Mouse (Mus musculus) hindbrain, embryonic 12.5 days (tissue): Measurements from ENCODE around the gene Ascl4. TPM values are rescaled to one million over a fixed set of nuclear protein-coding genes. Genes with fewer than 3 reads are reported as not detected.

Source experiments
- ATAC-seq: fragments of 200-750 bp; cut with Nextera tagmentation; 2 replicates; pipeline ENCODE4 v1.8.0; 2017; ENCODE audit warnings: moderate TSS enrichment; ENCODE audit not compliant: low FRiP score
- H3K27ac ChIP-seq: fragments of 300-500 bp; sonication (generic); 2 replicates; pipeline ENCODE4 v1.5.1; 2016; ENCODE audit warnings: mild to moderate bottlenecking
- H3K27me3 ChIP-seq: fragments of 300-500 bp; sonication (generic); 2 replicates; pipeline ENCODE4 v1.6.1; 2016; ENCODE audit warnings: mild to moderate bottlenecking
- H3K36me3 ChIP-seq: fragments of 300-500 bp; sonication (generic); 2 replicates; pipeline ENCODE4 v1.6.1; 2016; ENCODE audit warnings: mild to moderate bottlenecking
- H3K4me1 ChIP-seq: fragments of 300-500 bp; sonication (generic); 2 replicates; pipeline ENCODE4 v1.6.1; 2016
- H3K4me2 ChIP-seq: fragments of 300-500 bp; sonication (generic); replicated peaks from 2 replicates; pipeline ENCODE4 v1.6.1; 2016; ENCODE audit warnings: mild to moderate bottlenecking
- H3K4me3 ChIP-seq: fragments of 300-500 bp; sonication (generic); 2 replicates; pipeline ENCODE4 v1.5.1; 2016; ENCODE audit warnings: mild to moderate bottlenecking
- H3K9ac ChIP-seq: fragments of 300-500 bp; sonication (generic); 2 replicates; pipeline ENCODE4 v1.6.1; 2016; ENCODE audit warnings: mild to moderate bottlenecking, moderate library complexity
- H3K9me3 ChIP-seq: fragments of 300-500 bp; sonication (generic); replicated peaks from 2 replicates; pipeline ENCODE4 v1.6.1; 2016; ENCODE audit warnings: mild to moderate bottlenecking
- WGBS: fragments of 180-500 bp; shearing (Covaris S2); methylation state at CpG from one replicate; pipeline ENCODE4 v1.1.7; 2016; 5-methylcytosine and 5-hydroxymethylcytosine counted together
- polyA plus RNA-seq: library from polyadenylated mRNA; unstranded; fragments of >200 nt; fragmentation: Nextera tagmentation; extraction: Ambion mirVana; gene quantifications from 2 replicates; pipeline ENCODE4 v1.2.1, GENCODE M21; 2016

Ascl4 gene
- polyA plus RNA-seq, 1 experiment from 2014 or later, result 0.53 TPM

- no peak for ATAC-seq
- Histone ChIP-seq H3K4me3 (no peak overlapping the region), H3K36me3 (no peaks in the 10 kb centered on the region), H3K27me3 (no peaks in the 10 kb centered on the region), H3K27ac (no peak overlapping the region), H3K4me2 (no peak overlapping the region), H3K4me1 (no peaks in the 10 kb centered on the region), H3K9me3 (no peaks in the 10 kb centered on the region), H3K9ac (no peak overlapping the region)
- WGBS, result 75% methylated on average over 6 of the region's 6 CpGs
Measured at GRCm38 (mm10) chr10:85989412-85990115, 62.1 kb downstream of the Ascl4 start.

GRCm38 (mm10) chr10:85992412-85992811, 64.9 kb downstream of the Ascl4 start:
- no peaks in the 10 kb centered on the region for H3K27me3 ChIP-seq
- no peak for ATAC-seq
- H3K4me3 ChIP-seq, result no peak overlapping the region
- no peak overlapping the region for H3K27ac ChIP-seq
- H3K4me2 ChIP-seq, result no peak overlapping the region
- H3K9me3 ChIP-seq, result no peaks in the 10 kb centered on the region
- no peaks in the 10 kb centered on the region for H3K36me3 ChIP-seq
- WGBS, result 87% methylated on average over 4 of the region's 4 CpGs
- no peak overlapping the region for H3K9ac ChIP-seq
- H3K4me1 ChIP-seq, result no peaks in the 10 kb centered on the region

GRCm38 (mm10) chr10:85993836-85994235, 66.4 kb downstream of the Ascl4 start:
- Histone ChIP-seq H3K9ac (no peak overlapping the region), H3K27ac (no peak overlapping the region), H3K36me3 (no peaks in the 10 kb centered on the region), H3K27me3 (no peaks in the 10 kb centered on the region), H3K9me3 (0 out of 2 replicates have a peak, but pooled peaks cover 3% of the 10 kb centered on the region), H3K4me3 (no peak overlapping the region), H3K4me2 (no peak overlapping the region), H3K4me1 (no peaks in the 10 kb centered on the region)
- WGBS, result 87% methylated on average over 9 of the region's 9 CpGs
- ATAC-seq, result no peak

- no peak overlapping the region for H3K9ac ChIP-seq
- no peak overlapping the region for H3K27ac ChIP-seq
- ATAC-seq, result no peak
- H3K36me3 ChIP-seq, result no peaks in the 10 kb centered on the region
- H3K27me3 ChIP-seq, result no peaks in the 10 kb centered on the region
- H3K4me3 ChIP-seq, result no peak overlapping the region
- 82% methylated on average over 5 of the region's 5 CpGs for WGBS
- H3K4me2 ChIP-seq, result no peak overlapping the region
- 0 out of 2 replicates have a peak, but pooled peaks cover 3% of the 10 kb centered on the region for H3K9me3 ChIP-seq
- no peaks in the 10 kb centered on the region for H3K4me1 ChIP-seq
Measured at GRCm38 (mm10) chr10:85994543-85995104, 67.1 kb downstream of the Ascl4 start.

Other genes with a start within 250 kb of the Ascl4 start
- 71.1 and 71.7 TPM in 2 replicates for gene Pwp1, start 98.2 kb upstream of the Ascl4 start, polyA plus RNA-seq
- gene Prdm4, start 10.5 kb upstream of the Ascl4 start, polyA plus RNA-seq, result 35.3 and 39.0 TPM in 2 replicates
- 186 and 192 TPM in 2 replicates for gene Rtcb, start 30.1 kb downstream of the Ascl4 start, polyA plus RNA-seq
- gene Bpifc, start 84.2 kb downstream of the Ascl4 start, polyA plus RNA-seq, result not detected in 2 replicates
- gene Fbxo7, start 94.3 kb downstream of the Ascl4 start, polyA plus RNA-seq, result 17.2 and 19.0 TPM in 2 replicates